Mouse (Mus musculus) limb, embryonic 13.5 days (tissue): ENCODE data around the gene Slc8a3. TPM values are rescaled to one million over a fixed set of nuclear protein-coding genes. Genes with fewer than 3 reads are reported as not detected.

Source experiments
- ATAC-seq: fragments of 200-750 bp; cut with Nextera tagmentation; 2 replicates; pipeline ENCODE4 v1.8.0; 2017; ENCODE audit warnings: low read depth, moderate number of reproducible peaks, moderate TSS enrichment; ENCODE audit not compliant: low FRiP score
- H3K27ac ChIP-seq: fragments of 300-500 bp; sonication (generic); 2 replicates; pipeline ENCODE4 v1.5.1; 2015; ENCODE audit warnings: inconsistent platforms, mild to moderate bottlenecking, moderate library complexity
- H3K27me3 ChIP-seq: fragments of 300-500 bp; sonication (generic); 2 replicates; pipeline ENCODE4 v1.6.1; 2015; ENCODE audit warnings: mild to moderate bottlenecking, inconsistent platforms
- H3K36me3 ChIP-seq: fragments of 300-500 bp; sonication (generic); 2 replicates; pipeline ENCODE4 v1.6.1; 2015; ENCODE audit warnings: inconsistent platforms, mild to moderate bottlenecking, moderate library complexity
- H3K4me1 ChIP-seq: fragments of 300-500 bp; sonication (generic); 2 replicates; pipeline ENCODE4 v1.6.1; 2015; ENCODE audit warnings: inconsistent platforms
- H3K4me2 ChIP-seq: fragments of 300-500 bp; sonication (generic); replicated peaks from 2 replicates; pipeline ENCODE4 v1.6.1; 2015; ENCODE audit warnings: inconsistent platforms, mild to moderate bottlenecking, moderate library complexity
- H3K4me3 ChIP-seq: fragments of 300-500 bp; sonication (generic); 2 replicates; pipeline ENCODE4 v1.5.1; 2015; ENCODE audit warnings: moderate library complexity, mild to moderate bottlenecking, inconsistent platforms
- H3K9ac ChIP-seq: fragments of 300-500 bp; sonication (generic); 2 replicates; pipeline ENCODE4 v1.6.1; 2015; ENCODE audit warnings: mild to moderate bottlenecking, inconsistent platforms
- H3K9me3 ChIP-seq: fragments of 300-500 bp; sonication (generic); 2 replicates; pipeline ENCODE4 v1.6.1; 2016; ENCODE audit warnings: inconsistent platforms
- WGBS: fragments of 180-500 bp; shearing (Covaris S2); methylation state at CpG from one replicate; pipeline ENCODE4 v1.1.7; 2015; 5-methylcytosine and 5-hydroxymethylcytosine counted together
- polyA plus RNA-seq: library from polyadenylated mRNA; unstranded; fragments of >200 nt; fragmentation: Nextera tagmentation; extraction: Ambion mirVana; gene quantifications from 2 replicates; pipeline ENCODE4 v1.2.1, GENCODE M21; 2015

The Slc8a3 gene
- polyA plus RNA-seq, 1 experiment from 2014 or later, result 1.5 TPM

- Histone ChIP-seq H3K9me3 (no peaks in the 10 kb centered on the region), H3K9ac (no peak overlapping the region), H3K4me3 (no peak overlapping the region), H3K36me3 (no peaks in the 10 kb centered on the region), H3K4me2 (no peak overlapping the region), H3K27me3 (no peaks in the 10 kb centered on the region), H3K27ac (no peak overlapping the region), H3K4me1 (no peaks in the 10 kb centered on the region)
- WGBS, result 89% methylated on average over 1 of the region's 1 CpGs
- no peak for ATAC-seq
Measured at GRCm38 (mm10) chr12:81233746-81234380, 99.1 kb downstream of the Slc8a3 start.

DNA sequence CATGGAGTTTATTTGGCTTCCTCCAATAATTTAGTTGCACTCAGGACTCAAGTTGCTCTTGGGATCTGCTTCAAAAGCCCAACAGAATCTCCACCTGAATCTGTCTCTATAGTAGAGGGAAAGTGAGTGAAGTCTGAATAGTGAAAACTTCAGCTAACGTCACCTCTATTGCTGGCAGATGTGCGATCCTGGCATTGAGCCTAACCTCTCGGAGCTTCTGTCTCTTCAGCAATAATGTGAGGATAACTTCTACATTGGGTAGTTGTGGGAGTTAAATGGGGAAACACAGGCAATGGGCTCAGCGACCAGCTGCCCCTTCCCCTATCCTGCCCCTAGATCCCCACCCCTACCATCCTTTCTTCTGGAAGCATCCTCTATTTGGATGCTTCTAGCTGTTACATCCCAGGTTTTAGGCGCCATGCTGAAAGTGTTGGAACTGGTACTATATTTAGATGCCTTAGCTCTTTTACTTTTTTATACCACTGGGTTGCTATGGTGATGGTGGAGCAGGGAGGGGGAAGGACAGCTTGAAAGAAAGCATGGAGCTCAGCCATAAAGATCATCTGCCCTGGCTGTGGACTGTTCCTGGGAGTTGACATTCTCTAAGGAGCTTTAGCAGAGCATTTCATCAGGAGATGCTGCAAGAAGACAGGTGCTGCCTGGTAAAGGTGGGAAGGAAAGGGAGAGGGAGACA is 105.1 kb downstream of the Slc8a3 start:
- no peak overlapping the region for H3K4me3 ChIP-seq
- H3K9me3 ChIP-seq, result no peaks in the 10 kb centered on the region
- H3K36me3 ChIP-seq, result no peaks in the 10 kb centered on the region
- 71% methylated on average over 5 of the region's 5 CpGs for WGBS
- H3K9ac ChIP-seq, result no peak overlapping the region
- H3K27me3 ChIP-seq, result no peaks in the 10 kb centered on the region
- no peak for ATAC-seq
- H3K4me1 ChIP-seq, result no peaks in the 10 kb centered on the region
- no peak overlapping the region for H3K4me2 ChIP-seq
- no peak overlapping the region for H3K27ac ChIP-seq

- Histone ChIP-seq H3K4me3 (no peak overlapping the region), H3K4me1 (no peaks in the 10 kb centered on the region), H3K27ac (no peak overlapping the region), H3K27me3 (no peaks in the 10 kb centered on the region), H3K36me3 (no peaks in the 10 kb centered on the region), H3K4me2 (no peak overlapping the region), H3K9ac (no peak overlapping the region), H3K9me3 (no peaks in the 10 kb centered on the region)
- 61% methylated on average over 3 of the region's 3 CpGs for WGBS
- ATAC-seq, result no peak
Measured at GRCm38 (mm10) chr12:81226590-81226989, 106.4 kb downstream of the Slc8a3 start.

DNA sequence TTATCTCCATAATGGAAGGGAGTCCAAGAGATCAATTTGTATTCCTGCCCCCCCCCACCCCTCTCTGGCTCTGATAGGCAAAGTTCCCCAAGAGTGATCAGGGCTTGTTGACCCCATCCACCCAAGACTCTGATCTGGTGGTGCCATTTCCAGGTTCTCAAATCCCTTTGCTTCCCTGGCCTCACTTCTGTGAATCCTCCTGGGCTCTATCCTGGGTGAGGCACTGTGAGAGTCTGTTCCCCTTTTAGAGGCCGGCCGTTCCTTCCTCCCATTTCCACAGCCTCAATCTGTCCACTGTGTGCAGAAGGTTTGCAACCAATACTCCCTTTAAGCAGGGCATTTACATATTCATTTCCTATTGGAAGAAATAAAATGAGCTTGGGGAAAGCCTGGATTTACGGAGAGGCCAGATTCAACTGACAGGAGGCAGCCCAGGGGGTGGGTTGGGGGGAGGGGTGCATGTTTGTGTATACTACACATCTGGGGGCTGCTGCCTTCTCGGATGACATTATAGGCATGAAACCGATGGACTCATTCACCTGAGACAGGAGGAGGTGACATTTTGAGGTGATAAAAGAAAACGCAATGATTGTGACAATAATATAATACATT is 106.9 kb downstream of the Slc8a3 start:
- Histone ChIP-seq H3K4me3 (no peak overlapping the region), H3K4me2 (no peak overlapping the region), H3K4me1 (no peaks in the 10 kb centered on the region), H3K9me3 (no peaks in the 10 kb centered on the region), H3K36me3 (no peaks in the 10 kb centered on the region), H3K27me3 (no peaks in the 10 kb centered on the region), H3K27ac (no peak overlapping the region), H3K9ac (no peak overlapping the region)
- no peak for ATAC-seq
- WGBS, result 34% methylated on average over 6 of the region's 6 CpGs

GRCm38 (mm10) chr12:81224843-81225242 is 108.1 kb downstream of the Slc8a3 start:
- no peak for ATAC-seq
- Histone ChIP-seq H3K9ac (no peak overlapping the region), H3K4me2 (no peak overlapping the region), H3K4me1 (no peaks in the 10 kb centered on the region), H3K27me3 (no peaks in the 10 kb centered on the region), H3K4me3 (no peak overlapping the region), H3K27ac (no peak overlapping the region), H3K9me3 (no peaks in the 10 kb centered on the region), H3K36me3 (no peaks in the 10 kb centered on the region)
- 79% methylated on average over 2 of the region's 2 CpGs for WGBS

GRCm38 (mm10) chr12:81223276-81223675 is 109.7 kb downstream of the Slc8a3 start:
- Histone ChIP-seq H3K36me3 (no peaks in the 10 kb centered on the region), H3K4me1 (no peaks in the 10 kb centered on the region), H3K4me2 (no peak overlapping the region), H3K4me3 (no peak overlapping the region), H3K27ac (no peak overlapping the region), H3K9ac (no peak overlapping the region), H3K27me3 (no peaks in the 10 kb centered on the region; the same call in 1 of the 2 replicates), H3K9me3 (no peaks in the 10 kb centered on the region)
- no peak for ATAC-seq
- WGBS, result 73% methylated on average over 2 of the region's 2 CpGs

DNA sequence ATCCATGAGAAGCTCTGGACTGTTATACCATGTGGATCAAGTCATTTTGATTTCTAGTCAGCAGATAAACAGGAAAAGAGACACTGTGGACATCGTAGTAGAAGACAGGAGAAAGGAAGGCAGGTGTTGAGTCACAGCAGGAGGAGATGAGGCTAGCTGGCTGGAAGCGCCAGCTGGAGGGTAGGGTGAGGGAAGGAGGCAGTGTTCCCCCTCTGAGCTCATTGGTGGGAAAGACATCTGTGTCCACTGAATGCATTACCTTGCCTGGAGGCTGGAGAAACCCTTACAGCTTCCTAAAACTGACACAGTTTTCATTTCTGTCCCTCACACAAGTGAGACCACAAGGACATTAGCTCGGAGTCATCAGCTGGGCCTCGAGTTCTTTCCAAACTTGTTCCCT is 113.6 kb downstream of the Slc8a3 start:
- H3K9ac ChIP-seq, result no peak overlapping the region
- H3K4me1 ChIP-seq, result no peaks in the 10 kb centered on the region
- WGBS, result 59% methylated on average over 4 of the region's 4 CpGs
- H3K4me3 ChIP-seq, result no peak overlapping the region
- no peaks in the 10 kb centered on the region; the same call in 1 of the 2 replicates for H3K27me3 ChIP-seq
- H3K4me2 ChIP-seq, result no peak overlapping the region
- no peaks in the 10 kb centered on the region for H3K9me3 ChIP-seq
- no peak for ATAC-seq
- no peaks in the 10 kb centered on the region for H3K36me3 ChIP-seq
- H3K27ac ChIP-seq, result no peak overlapping the region

GRCm38 (mm10) chr12:81208559-81208958 is 124.4 kb downstream of the Slc8a3 start:
- no peak overlapping the region for H3K4me2 ChIP-seq
- H3K4me3 ChIP-seq, result no peak overlapping the region
- WGBS, result 53% methylated on average over 2 of the region's 2 CpGs
- H3K36me3 ChIP-seq, result no peaks in the 10 kb centered on the region
- H3K9ac ChIP-seq, result no peak overlapping the region
- H3K27me3 ChIP-seq, result no peaks in the 10 kb centered on the region
- H3K9me3 ChIP-seq, result no peaks in the 10 kb centered on the region
- H3K4me1 ChIP-seq, result no peaks in the 10 kb centered on the region
- H3K27ac ChIP-seq, result no peak overlapping the region
- no peak for ATAC-seq

DNA sequence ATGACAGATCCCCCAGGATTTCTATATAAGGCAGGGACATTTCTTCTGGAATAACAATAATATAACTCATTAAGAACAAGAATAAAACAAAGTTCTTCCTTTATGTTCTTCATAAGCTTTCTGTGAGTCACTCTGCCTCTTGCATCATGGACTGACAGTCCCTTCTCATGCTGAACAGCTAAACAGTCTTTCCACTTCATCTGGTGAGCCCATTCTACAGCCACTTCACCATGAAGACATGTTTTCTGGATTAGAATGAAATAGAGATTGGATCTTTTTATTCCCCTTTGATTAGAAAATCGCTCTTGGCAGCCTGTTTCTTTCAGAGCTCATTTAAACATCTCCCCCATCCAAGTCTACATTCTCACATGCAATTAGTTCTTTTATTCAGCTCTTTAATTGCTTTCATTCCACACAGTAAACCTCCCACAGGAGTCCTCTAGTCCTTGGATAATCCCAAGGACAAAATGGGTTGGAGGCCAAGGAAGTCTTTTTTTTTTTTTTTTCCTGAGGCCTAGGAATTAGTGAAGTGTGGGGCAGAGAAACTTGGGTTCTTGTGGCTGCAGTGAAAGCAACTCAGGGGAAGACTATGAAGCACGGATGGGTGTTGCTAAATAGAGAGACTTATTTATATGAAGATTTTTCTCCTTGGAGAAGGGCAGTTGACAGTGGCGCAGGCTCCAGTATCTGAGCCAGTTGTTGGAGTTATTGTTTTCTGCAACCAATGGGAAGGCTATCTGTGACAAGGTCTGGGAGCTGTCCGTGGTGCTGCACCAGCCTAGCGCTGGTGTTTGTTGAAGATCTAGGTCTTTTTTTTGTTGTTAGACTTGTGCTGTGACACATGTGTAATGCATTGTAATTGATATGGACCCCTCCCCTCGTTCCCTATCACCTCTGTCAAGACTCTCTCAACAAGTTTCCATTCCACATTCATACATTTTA is 127.1 kb downstream of the Slc8a3 start:
- ATAC-seq, result no peak
- WGBS, result 26% methylated on average over 6 of the region's 6 CpGs
- Histone ChIP-seq H3K4me3 (no peak overlapping the region), H3K4me1 (no peaks in the 10 kb centered on the region), H3K9ac (no peak overlapping the region), H3K36me3 (no peaks in the 10 kb centered on the region), H3K9me3 (no peaks in the 10 kb centered on the region), H3K27me3 (no peaks in the 10 kb centered on the region), H3K27ac (no peak overlapping the region), H3K4me2 (no peak overlapping the region)

GRCm38 (mm10) chr12:81203226-81203625 is 129.8 kb downstream of the Slc8a3 start:
- no peaks in the 10 kb centered on the region for H3K27me3 ChIP-seq
- H3K9ac ChIP-seq, result no peak overlapping the region
- no peaks in the 10 kb centered on the region for H3K4me1 ChIP-seq
- no peaks in the 10 kb centered on the region for H3K9me3 ChIP-seq
- 52% methylated on average over 1 of the region's 1 CpGs for WGBS
- H3K4me3 ChIP-seq, result no peak overlapping the region
- H3K36me3 ChIP-seq, result no peaks in the 10 kb centered on the region
- ATAC-seq, result no peak
- H3K27ac ChIP-seq, result no peak overlapping the region
- no peak overlapping the region for H3K4me2 ChIP-seq

GRCm38 (mm10) chr12:81199280-81199955 is 133.6 kb downstream of the Slc8a3 start:
- H3K4me3 ChIP-seq, result no peak overlapping the region
- 32% methylated on average over 23 of the region's 23 CpGs for WGBS
- no peak overlapping the region for H3K9ac ChIP-seq
- peak overlapping the region; percentile 27; the same call in 1 of the 2 replicates for H3K4me2 ChIP-seq
- no peak for ATAC-seq
- no peaks in the 10 kb centered on the region for H3K36me3 ChIP-seq
- H3K27me3 ChIP-seq, result no peaks in the 10 kb centered on the region
- H3K27ac ChIP-seq, result no peak overlapping the region
- H3K9me3 ChIP-seq, result no peaks in the 10 kb centered on the region
- H3K4me1 ChIP-seq, result no peaks in the 10 kb centered on the region
